Mouse (Mus musculus) brown adipose tissue, adult 24 weeks (tissue): ENCODE measurements around the gene Nrde2. TPM values are rescaled to one million over a fixed set of nuclear protein-coding genes. Genes with fewer than 3 reads are reported as not detected.
A peak's percentile ranks its signal among the peaks of the same experiment; 100 is the strongest.

Experiments
- H3K27ac ChIP-seq: fragments of 200-500 bp; replicated peaks from 2 replicates; pipeline ENCODE4 v1.5.1; 2012; ENCODE audit warnings: low read depth, mild to moderate bottlenecking, low read length
- H3K4me1 ChIP-seq: fragments of 200-500 bp; 2 replicates; pipeline ENCODE4 v1.6.1; 2012; ENCODE audit warnings: low read length, mixed read lengths; ENCODE audit not compliant: control insufficient read depth, insufficient read depth, insufficient read length
- H3K4me3 ChIP-seq: fragments of 200-500 bp; 2 replicates; pipeline ENCODE4 v1.5.1; 2012; ENCODE audit warnings: low read depth, mild to moderate bottlenecking, low read length, moderate library complexity; ENCODE audit not compliant: insufficient read depth
- polyA plus RNA-seq: library from polyadenylated mRNA; stranded (reverse); fragments of >200 nt; gene quantifications from 2 replicates; pipeline ENCODE4 v1.2.4, GENCODE M21; 2012; ENCODE audit not compliant: missing spikeins, insufficient read depth, insufficient read length

Gene Nrde2
- polyA plus RNA-seq, 1 experiment: 3.0 TPM

DNA sequence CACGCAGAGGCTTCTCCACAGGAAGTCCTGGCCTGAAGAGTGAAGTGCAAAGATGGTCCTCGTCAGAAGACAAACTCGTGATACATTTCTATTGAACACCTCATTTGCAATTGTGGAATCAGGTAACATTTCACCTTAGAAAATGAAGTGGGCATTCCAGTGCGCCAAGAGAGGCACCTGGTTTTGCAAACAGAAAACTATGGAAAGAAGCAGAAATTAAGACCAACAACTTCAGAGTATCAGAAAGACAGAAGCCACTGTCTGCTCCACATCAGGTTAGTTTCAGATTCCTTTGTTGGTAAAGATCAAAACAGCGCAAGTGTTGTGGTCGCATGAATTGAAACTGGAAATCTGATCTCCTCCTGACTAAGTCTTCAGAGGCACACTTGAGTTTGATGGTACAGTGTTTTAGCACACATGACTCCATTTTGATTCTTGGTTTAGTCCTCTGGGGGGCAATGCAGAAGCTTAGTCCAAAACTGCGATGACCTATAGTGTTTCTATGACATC lies 5.6 kb upstream of the Nrde2 start:
- H3K27ac ChIP-seq: no peak overlapping the region
- peaks cover 4% of the 10 kb centered on the region; the same call in 1 of the 2 replicates for H3K4me1 ChIP-seq

GRCm38 (mm10) chr12:100152466-100152865 lies 7.0 kb downstream of the Nrde2 start:
- Histone ChIP-seq H3K4me3 (no peak overlapping the region), H3K4me1 (no peaks in the 10 kb centered on the region), H3K27ac (no peak overlapping the region)

More for the DNA sequence above, 5.6 kb upstream of the Nrde2 start:
- no peak overlapping the region for H3K4me3 ChIP-seq

GRCm38 (mm10) chr12:100144269-100144668 lies 15.2 kb downstream of the Nrde2 start:
- Histone ChIP-seq H3K4me3 (no peak overlapping the region), H3K27ac (no peak overlapping the region), H3K4me1 (no peaks in the 10 kb centered on the region)

GRCm38 (mm10) chr12:100143737-100144136 lies 15.7 kb downstream of the Nrde2 start:
- no peaks in the 10 kb centered on the region for H3K4me1 ChIP-seq
- H3K27ac ChIP-seq: no peak overlapping the region
- H3K4me3 ChIP-seq: no peak overlapping the region

GRCm38 (mm10) chr12:100142848-100143523 lies 16.5 kb downstream of the Nrde2 start:
- H3K4me3 ChIP-seq: no peak overlapping the region
- H3K4me1 ChIP-seq: no peaks in the 10 kb centered on the region
- no peak overlapping the region for H3K27ac ChIP-seq

- Histone ChIP-seq H3K27ac (no peak overlapping the region), H3K4me3 (no peak overlapping the region), H3K4me1 (no peaks in the 10 kb centered on the region)
Measured at GRCm38 (mm10) chr12:100135117-100135516, 24.3 kb downstream of the Nrde2 start.

DNA sequence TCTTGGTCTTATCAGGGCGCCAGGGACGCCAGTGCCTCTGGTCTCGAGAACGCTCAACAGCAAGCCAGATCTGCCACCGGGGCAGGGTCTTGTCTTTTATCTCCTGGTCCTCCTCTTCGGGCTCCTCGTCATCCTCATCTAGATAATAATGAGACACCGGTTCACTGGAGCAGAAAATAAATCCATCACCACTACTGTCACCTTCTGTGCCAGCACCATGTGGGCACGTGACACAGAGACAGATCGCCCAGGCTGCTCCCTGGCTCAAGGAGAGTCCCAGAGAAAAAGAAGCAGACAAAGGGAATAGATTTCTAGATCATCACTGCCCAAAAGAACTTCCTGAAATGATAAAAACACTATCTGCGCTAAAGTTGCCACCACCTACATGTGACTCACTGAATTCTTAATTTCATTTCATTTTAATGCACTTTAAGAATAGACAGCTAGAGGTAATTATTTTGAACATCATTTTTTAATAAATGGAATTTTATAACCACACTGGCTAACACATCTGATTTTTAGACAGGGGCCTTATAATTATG lies 25.0 kb downstream of the Nrde2 start:
- no peak overlapping the region for H3K4me3 ChIP-seq
- no peak overlapping the region for H3K27ac ChIP-seq
- H3K4me1 ChIP-seq: peaks cover 5% of the 10 kb centered on the region; the same call in 1 of the 2 replicates

DNA sequence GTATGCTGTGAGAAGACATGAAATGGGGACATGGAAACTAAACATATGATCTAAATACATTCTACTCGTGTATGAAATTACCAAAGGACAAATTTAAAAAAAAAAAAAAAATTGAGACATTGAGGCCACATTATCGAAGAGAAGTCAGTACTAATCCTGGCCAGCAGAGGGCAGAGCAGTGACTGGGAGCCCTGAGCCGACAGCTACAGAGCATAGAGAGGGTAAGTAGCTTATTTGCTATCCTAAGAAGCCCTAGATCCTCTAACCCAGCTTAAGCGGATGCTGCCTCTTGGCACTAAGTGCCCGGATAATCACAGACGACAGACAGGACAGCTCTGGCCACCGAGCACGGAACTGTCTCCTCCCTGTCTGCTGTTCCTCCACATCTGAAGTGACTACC lies 27.8 kb downstream of the Nrde2 start:
- Histone ChIP-seq H3K4me1 (peaks cover 14% of the 10 kb centered on the region), H3K27ac (no peak overlapping the region)

GRCm38 (mm10) chr12:100131167-100131566 lies 28.3 kb downstream of the Nrde2 start:
- no peak overlapping the region for H3K27ac ChIP-seq
- peaks cover 14% of the 10 kb centered on the region for H3K4me1 ChIP-seq

More for the DNA sequence above, 27.8 kb downstream of the Nrde2 start:
- H3K4me3 ChIP-seq: no peak overlapping the region

DNA sequence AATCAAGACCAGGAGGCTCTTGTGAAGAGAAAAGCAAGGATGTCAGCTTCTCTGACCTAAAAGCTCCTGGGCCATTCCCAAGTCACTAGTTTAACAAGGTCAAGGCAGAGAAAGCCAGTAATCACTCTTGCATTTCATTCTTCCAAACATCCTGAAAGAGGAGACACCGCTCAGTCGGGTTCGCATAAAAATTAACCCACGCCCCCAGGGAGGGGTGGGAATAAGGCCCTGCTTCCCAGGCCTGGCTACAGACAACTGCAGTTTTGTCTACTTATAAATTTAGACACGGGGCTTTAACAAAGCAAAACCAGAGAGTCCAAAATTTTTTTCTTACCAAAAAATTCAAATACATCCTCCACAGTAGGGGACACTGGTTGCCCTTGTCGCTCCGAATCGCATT lies 30.5 kb downstream of the Nrde2 start:
- H3K4me3 ChIP-seq: no peak overlapping the region
- 0 out of 2 replicates have a peak overlapping the region, but pooled peaks have one; percentile 13 for H3K27ac ChIP-seq
- peaks cover 14% of the 10 kb centered on the region for H3K4me1 ChIP-seq

More at GRCm38 (mm10) chr12:100131167-100131566, 28.3 kb downstream of the Nrde2 start:
- no peak overlapping the region for H3K4me3 ChIP-seq

GRCm38 (mm10) chr12:100128522-100128921 lies 30.9 kb downstream of the Nrde2 start:
- Histone ChIP-seq H3K4me3 (no peak overlapping the region), H3K27ac (peak overlapping the region; percentile 13), H3K4me1 (peaks cover 14% of the 10 kb centered on the region)

- Histone ChIP-seq H3K27ac (peak overlapping the region; percentile 54), H3K4me1 (peaks cover 14% of the 10 kb centered on the region), H3K4me3 (no peak overlapping the region)
Measured at GRCm38 (mm10) chr12:100127866-100128480, 31.5 kb downstream of the Nrde2 start.

GRCm38 (mm10) chr12:100126968-100127865 lies 32.2 kb downstream of the Nrde2 start:
- Histone ChIP-seq H3K4me3 (no peak overlapping the region), H3K27ac (peak overlapping the region; percentile 54), H3K4me1 (peaks cover 14% of the 10 kb centered on the region)

GRCm38 (mm10) chr12:100124913-100125798 lies 34.3 kb downstream of the Nrde2 start:
- H3K4me1 ChIP-seq: peaks cover 14% of the 10 kb centered on the region
- no peak overlapping the region for H3K4me3 ChIP-seq
- H3K27ac ChIP-seq: no peak overlapping the region
